Mouse (Mus musculus) kidney, adult 2 months (tissue): ENCODE data around the gene Cit.

Source experiments
- CTCF ChIP-seq: fragments of 200-500 bp; conservative IDR thresholded peaks from 2 replicates; pipeline ENCODE4 v1.5.1; 2011; ENCODE audit warnings: low read depth, mild to moderate bottlenecking, control low read depth, low read length, moderate library complexity, mixed read lengths; ENCODE audit not compliant: insufficient read depth, insufficient read length
- POLR2A ChIP-seq: fragments of 200-500 bp; IDR thresholded peaks from one replicate; pipeline ENCODE4 v1.6.1; 2011; ENCODE audit warnings: low read depth, low read length, control low read depth

DNA sequence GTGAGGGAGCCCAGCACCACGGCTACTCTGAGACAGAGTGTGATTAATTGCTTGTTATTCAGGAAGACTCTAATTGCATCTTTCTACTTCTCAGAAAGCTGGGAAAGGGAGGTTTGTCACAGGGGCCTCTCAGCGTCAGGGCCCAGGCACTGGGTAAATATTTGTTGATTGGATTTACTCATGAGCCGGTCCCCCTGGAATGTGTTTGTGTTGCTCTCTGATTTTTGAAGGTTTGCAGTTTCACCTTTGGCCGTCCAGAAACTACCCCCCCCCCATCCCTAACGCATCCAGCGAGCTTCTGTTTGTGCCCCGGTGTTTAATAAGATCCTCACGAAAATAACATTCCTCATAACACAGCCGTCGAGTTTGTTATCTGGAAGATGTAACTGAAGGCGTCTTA is 65.4 kb downstream of the Cit start:
- TF ChIP-seq POLR2A (no peak), CTCF (no peak)
